Mouse (Mus musculus) spleen, postnatal 14 days (tissue): ENCODE data around the gene Col16a1.

Experiments used
- DNase-seq, 2 experiments: peaks; one replicate each; pipeline ENCODE4 v3.0.0; 2021 to 2022; ENCODE audit warnings: low spot score in 2 of 2

Gene Col16a1

DNA sequence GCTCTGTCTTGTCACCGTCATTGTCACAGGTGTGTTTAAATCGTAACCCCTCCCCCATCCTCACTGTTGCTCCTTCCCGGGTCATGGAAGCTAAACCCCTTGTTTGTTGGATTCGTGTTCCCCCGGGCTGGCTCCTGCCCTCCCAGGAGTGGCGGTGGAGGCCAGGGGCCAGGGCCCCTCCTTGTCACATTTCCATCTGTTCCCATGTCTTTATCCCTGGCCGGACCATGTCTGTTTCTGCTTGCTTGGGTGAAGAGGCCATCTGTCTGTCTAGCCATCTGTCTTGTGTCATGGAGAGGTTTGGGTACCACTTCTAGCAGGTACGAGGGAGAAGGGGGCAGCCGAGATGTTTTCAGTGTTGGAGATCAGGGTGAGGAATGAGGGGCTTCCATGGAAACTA is 34.6 kb downstream of the Col16a1 start:
- DNase-seq, result no peak

DNA sequence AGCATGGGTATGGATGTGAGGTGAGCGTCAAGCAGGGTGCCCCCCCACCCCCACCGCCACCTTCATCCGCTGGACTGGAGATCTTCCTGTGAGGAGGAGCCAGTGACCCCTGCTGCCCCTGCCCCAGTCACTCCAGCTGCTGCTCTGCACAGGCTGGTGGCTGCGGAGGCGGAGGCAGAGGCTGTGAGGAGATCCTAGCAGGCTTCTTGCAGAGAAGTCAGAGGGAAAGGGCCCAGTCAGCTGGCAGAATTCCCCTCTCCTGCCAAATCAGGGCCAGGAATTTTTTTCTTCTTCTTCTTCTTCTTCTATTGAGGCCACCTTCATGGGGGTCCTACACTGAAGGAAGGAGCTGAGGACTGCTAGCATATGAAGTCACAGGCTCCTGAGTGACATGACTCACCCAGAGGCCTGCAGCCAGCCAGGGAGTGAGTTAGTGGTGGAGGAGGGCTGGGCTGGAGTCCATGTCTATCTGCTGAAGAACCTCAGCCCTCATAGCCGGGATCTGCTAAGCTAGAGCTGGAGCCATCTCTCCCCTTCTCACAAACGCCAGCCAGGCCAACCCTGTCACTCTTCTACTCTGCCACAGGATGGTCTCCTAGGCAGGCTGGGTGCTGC is 36.8 kb downstream of the Col16a1 start:
- no peak for DNase-seq

DNA sequence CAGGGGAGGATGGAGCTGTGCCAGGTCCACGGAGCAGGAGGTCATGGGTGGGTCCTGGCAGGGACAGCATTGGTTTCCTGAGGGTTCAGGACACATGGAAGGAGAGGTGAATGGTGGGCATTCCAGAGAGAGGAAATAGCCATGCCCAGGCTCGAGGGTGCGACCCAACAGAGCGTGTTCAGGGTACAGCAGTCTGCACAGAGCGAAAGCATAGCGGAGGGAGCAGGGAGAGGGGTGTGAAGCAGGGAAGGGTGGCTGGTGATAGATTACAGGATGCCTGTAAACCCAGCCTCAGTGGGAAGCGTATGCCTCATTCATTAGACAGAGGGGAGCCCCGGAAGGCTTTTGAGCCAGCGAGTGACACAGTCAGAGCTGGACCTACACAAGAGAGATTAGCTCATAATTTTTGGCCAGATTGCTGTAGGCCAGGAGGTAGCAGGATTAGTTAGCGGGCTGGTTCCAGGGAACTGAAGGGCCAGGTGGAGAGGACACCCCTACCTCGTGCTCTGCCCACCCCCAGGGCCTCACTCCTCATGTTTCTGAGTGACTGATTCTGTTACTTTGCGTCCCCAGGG is 37.7 kb downstream of the Col16a1 start:
- no peak for DNase-seq

DNA sequence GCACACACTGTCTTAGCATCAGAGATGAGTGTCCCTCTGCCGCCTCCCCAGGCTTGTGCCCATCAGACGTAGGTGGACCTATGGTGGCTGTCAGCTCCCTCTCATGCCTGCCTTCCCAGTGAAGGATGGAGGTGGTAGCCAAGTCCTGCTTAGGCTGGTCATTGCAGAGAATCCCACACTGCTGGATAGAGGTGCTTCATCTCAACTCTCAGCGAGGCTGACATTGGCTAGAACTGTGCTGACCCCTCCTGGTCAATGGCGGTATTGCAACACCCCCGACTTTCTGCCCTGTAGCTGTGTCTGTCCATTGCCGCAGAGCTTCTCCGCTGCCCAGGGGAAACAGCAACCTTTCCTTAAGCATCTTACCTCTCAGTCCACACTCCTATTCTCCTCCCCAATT is 39.7 kb downstream of the Col16a1 start:
- DNase-seq, result peak; percentile 71 to 82

DNA sequence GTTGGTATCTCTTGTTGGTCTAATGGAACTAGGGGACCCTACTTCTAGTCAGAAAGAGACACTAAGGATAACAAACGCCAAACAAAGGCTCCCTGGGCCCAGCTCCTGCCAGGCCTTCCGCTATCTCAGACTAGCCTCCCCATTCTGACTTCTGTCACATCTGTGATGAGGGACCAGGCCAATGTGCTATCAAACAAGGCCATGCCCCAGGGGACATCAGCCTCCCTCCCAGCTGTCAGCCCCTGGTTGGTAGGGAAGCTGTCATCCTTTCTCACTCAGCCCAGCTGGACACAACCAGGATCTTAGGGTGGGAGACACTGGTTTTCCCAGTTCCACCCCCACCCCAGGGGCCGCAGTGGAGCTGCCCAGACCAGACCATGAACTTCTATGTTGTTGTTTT is 47.5 kb downstream of the Col16a1 start:
- no peak for DNase-seq

DNA sequence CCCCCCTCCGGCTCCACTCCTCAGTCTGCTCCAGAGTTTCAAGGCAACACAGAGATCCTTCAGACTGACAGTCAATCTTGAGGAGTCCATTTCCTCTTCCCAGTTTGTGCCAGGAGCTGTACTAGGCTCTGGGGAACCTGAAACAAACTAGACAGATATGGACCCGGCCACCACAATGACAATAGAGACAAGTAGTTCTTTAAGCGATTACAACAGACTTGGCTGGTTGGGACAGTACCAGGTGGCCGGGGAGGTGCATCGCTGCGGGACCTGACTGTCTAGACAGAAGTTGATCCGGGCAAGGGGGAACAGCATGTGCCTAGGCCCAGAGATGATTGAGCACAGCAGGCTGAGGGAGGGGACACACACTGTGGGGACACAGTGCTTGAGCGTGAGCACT is 53.5 kb downstream of the Col16a1 start:
- no peak for DNase-seq

DNA sequence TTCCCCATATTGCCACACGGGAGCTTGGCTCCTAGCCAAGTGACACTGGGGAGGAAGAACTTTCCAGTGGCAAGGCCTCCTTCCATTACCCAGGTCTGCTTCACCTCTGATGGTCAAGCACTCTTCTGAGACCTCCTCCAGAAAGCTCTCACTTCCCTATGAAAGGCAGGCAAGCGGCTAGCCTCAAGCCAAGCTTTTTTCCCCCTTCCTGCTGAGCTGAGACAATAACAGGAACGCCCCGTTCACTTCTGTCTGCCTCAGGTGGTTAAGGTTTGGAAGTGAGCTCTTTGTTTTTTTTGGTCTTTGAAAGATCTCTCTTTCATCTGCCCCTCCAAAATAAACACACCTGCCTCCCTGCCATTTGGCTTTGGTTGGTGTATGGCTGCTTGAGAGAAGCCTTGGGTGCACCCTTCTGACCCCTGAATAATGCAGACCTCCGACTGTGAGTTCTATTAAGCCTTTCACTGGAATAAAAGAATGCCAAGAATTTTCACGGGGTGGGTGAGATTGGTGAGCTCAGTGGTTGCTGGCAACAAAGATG is 54.5 kb downstream of the Col16a1 start, which contains the start of gene Pef1:
TSS of gene Pef1 (plus strand) at position 448 of the 541 bp plus-strand sequence.
- DNase-seq, result no peak

DNA sequence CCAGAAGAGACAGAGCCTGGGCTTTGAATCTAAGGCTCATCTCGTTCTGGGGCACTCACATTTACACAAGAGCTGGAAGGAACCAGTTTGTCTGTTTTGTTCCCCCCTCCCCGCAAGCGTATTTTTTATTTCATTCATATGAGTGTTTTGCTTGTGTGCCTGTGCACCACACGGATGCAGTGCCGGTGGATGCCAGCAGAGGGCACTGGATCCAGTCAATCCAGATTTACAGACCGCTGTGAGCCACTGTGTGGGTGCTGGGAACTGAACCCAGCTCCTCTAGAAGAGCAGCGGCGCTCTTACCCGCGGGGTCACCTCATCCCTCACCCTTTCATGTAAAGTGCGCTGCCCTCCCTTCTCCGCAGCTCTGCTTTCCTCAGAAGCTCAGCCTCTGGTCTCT is 56.0 kb downstream of the Col16a1 start:
- no peak for DNase-seq

DNA sequence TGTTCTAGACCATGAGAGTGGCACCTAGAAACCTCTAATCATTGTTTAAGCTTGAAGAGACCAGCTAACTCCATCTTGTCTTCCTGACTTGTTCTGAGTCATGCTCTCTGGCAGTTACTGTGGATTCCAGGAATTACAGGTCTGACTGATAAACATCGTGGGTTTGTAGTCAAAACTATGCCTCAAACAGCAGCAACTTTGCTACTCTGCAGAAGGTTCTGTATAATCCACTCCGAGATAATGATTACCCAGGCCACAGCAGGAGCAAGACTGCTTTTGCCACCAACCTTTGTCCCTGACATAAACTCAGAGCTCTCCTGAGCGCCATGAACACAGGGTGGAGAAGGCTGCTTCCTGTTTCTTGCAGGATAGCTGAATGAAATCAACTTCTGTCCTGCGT is 56.9 kb downstream of the Col16a1 start:
- no peak for DNase-seq

DNA sequence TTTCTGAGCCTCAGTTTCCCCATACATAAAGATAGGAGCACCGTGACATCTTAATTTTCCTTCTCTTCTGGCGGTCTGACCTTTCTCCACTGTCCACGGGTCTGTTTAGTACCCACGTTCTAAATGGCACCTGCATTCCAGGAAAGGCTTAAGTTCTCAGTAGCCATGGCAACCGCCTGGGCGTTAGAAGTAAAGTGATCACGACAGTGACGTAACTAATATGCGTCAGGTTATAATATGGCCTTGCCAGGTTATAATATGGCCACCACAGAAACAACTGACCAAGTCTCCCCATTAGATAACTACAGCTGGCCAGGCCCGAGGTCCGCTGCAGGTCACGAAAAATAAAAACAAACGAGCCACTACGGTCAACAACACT is 59.4 kb downstream of the Col16a1 start:
- DNase-seq, result no peak

DNA sequence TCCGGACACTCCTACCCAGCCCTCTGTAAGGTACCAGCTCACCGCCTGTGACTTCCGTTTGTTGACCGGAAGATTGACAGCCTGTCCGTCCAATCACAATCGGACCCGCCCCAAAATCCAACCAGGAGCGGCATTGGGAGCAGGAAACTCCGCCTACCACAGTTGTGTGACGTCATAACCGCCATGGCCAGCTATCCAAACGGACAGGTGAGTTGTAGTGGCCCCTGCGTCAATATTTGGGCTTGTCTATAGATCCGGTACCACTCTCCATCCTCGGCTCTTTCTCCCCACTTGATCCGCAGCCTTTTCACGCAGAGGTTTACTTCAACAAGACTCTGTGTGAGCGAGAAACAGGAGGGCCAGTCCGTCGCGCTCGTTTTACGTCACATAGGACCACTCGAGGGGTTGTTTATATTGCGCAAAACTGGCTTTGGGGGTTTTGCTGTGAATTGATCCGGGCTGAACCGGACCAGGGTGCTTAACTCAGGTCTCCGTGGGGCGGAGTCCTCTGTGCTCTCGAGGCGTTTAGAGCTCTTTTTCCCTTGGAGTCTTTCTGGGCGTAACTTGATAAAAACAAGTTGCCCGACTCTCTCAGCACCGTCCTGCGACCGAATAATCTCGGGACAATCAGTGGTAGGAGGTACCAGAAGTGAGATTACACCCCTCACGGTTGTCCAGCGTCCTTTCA is 59.9 kb downstream of the Col16a1 start:
- peak; percentile 100 for DNase-seq

DNA sequence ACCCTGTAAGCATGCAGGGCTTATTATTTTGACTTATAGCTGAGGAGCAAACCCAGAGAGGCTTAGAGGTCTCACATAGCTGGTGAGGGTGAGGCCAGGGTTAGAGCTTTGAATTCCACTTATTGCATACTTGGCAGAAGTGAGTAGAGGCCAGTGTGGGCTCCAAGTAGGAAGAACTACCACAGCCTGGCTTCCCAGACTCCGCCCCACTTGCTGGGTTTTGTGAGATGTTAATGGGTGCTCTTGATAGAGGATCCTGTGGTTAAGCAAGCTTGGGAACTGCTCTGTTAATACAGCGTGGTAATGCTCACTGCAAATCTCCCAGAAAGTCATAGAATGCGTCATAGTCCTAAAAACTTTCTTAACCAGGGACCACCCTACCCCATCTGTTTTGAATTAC is 61.3 kb downstream of the Col16a1 start:
- no peak for DNase-seq

DNA sequence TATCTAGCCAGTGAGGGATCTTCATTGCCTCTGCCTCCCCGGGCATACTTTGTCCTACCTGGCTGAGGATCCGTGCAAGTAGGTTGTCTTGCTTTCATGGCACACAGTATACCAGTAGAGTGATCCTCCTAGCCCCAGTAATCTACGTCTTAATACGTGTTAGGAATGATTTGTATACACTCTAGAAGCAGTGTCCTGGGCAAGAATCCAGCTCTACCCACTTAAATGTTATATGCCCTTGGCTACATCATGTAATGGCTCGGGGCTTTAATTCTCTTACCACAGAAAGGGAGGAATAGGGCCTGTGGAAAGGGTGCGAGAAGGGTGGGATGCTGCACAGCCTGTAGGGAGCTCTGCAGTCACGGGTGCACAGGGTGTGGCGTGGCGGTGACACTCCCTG is 62.0 kb downstream of the Col16a1 start:
- no peak for DNase-seq

DNA sequence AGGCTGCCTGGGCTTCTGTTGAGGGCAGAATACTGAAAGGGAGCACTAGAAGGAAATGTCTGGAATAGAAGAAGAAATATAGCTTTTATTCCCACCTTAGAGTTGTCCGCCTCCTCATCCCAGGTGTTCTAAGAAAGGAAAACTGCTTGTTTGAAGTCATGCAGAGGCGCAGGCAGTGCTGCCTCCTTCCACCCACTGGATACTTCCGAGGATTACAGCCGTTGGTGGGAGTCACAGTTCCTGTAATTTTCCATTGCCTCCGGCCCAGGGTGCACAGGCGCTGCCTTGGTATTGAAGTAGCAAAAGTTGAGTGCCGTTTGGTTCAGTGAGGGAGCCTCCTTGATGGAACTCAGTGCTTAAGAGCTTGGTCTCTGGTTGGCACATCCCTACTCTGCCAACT is 62.5 kb downstream of the Col16a1 start:
- no peak for DNase-seq

DNA sequence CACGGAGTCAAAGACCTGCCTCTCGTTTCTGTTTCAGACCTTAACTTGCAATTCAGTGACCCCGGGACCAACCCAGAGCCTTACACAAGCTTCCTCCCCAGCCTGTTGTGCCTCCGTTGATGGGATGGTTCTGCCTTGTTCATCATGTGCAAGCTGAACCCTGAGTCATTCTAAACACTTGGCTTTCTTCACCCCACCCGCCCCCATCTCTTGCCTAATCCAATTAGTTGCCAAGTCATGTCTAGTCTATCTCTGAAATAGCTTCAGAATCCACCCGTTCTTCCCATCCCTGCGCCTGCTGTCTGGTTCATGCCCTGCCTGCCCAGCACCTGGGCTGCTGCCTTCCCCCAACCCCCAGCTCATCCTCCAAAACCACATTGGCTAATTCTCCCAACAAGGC is 64.7 kb downstream of the Col16a1 start:
- no peak for DNase-seq

DNA sequence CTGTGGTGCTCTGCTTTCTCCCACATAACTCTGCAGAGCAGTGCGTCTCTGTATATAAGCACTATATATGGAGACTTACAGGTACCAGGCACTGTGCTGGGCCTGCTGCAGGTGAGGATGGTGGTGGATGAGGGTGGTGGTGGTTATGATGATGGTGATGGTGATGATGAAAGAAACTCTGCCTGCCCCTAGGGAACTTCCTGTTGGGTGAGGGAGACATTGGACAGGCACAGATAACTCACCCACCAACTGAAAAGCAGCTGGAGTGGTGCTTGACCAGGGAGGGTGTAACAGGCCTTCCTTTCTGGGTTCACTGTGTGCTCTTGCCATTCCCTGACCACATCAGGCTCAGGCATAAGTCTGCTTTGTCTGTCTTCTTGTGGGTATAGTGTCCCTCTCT is 65.1 kb downstream of the Col16a1 start:
- no peak for DNase-seq

DNA sequence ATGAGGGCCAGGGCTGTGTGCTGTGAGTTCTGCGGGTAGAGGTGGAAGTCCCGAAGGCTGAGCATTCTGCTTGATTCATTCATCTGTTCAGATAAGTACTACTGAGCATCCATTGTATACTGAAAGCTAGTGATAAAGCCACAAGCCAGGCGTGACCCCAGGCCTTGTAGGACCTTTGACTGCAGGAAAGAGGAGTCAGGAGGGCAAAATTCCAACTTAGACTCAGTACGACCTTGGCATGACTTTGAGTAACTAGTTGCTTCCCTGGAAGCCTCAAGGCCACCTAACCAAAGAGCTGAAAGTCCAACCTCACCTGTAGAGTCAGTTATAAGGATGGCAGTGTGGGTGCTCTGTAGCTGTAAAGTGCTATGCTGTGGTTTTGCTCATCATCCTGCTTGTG is 73.1 kb downstream of the Col16a1 start:
- DNase-seq, result no peak

DNA sequence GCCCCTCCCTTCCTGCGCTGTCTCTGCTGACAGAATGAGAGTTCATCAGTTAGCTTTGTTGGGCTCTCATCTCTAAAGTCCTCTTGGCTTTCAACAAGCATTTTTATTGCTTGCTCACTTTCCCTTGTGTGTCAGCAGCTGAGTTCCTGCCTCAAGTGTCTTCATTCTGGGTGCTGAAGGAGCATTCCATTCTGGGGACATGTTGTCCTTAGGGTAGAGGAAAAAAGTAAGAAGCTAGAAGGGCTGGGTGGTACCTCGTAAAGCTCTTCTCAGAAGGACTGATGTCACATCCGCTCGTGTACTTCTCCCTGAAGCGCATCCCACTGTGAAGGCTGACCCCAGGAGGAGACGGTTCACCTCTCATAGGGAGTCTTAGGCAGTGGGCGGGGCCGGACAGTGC is 73.9 kb downstream of the Col16a1 start:
- DNase-seq, result no peak

DNA sequence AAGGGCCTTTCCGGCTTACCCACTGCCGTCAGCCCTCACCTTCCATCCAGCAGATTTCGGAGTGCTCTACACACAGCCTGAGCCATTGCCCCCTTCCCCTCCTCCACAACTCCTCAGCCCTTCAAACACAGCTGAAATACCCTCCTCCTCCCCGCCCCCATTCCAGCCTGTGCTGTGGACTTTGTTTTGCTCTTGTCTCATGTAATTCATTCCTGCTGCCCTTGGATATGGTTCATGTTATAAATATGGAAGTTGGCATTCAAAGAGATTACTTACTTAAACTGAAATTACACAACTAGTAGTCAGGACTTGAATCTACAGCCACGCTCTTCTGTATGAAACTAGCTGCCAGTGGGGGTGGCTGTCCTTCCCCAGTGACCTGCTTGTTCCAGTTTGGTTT is 75.4 kb downstream of the Col16a1 start:
- DNase-seq, result no peak

DNA sequence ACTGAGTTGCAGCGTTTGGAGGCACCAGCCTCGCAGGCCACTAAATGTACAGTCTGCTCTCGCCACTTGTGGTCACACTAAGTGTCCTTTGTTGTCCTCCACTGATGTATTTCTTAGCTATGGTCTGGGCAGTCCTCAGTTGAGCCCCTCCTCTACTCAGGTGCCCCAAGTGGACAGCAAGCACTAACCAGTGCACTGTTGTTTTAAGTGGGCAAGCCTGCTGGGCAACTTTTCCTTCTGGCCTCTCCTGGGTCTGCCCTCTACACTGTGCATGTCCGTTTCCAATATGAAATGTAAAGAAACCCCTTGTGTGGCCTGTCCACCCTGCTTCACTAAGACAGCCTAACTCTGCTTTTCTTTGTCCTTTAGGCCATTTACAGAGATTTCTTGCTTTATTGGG is 76.5 kb downstream of the Col16a1 start:
- DNase-seq, result no peak

DNA sequence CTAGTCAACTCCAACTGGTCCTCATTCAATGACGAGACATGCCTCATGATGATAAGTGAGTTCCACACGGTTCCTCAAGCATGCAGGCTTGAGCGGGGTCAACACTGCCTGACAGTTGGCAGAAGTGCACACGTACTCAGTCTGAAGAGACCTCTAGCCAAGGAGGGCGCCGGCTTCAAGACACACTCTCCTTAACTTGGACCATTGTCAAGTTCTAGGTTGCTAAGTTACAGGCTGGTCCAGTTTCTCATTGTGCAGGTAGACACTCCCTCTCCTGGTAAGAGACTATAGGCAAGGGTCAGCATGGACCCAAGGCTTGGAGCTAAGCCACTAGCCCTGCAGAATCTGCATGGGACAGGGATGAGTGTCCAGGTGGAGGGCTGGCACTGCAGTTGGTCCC is 77.5 kb downstream of the Col16a1 start:
- no peak for DNase-seq

DNA sequence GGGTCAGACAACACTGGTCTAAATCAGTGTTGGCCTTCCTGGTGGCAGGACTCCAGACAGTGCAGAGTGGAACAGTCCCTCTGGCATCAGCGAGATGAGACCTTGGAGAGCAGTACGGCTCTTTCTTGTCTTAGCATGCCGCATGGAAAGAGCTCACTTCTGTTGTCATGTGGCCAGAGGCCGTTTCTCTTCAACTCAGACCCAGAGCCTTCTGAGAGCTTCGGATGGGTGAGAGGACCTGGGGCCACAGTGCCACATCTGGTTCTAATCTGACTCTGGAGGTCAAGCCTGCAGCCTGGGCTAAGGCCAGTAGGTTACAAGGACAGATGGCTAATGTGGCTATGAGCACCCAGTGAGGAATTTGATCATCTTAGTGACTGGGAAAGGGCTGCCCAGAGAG is 78.3 kb downstream of the Col16a1 start:
- DNase-seq, result no peak

DNA sequence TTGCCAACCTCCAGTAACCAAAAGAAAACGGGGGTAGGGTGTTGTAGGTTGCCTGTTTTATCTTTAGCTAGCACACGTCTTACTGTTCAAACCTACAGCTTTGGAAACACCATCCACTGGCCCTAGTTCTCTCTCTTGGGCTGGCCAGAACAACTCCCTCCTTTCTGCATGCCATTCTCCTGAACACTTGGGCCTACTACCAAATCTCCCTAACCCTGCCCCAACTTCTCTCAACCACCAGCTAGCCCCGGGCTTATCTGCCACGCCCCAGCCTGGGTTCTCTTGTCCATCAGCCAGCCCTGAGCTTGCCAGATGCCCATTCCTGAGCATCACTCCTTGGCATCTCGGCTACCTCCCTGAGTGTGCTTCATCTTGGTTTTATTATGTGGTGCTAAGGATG is 81.3 kb downstream of the Col16a1 start:
- DNase-seq, result no peak
